Mouse (Mus musculus): ENCODE data around the gene Vrk2.

DNA sequence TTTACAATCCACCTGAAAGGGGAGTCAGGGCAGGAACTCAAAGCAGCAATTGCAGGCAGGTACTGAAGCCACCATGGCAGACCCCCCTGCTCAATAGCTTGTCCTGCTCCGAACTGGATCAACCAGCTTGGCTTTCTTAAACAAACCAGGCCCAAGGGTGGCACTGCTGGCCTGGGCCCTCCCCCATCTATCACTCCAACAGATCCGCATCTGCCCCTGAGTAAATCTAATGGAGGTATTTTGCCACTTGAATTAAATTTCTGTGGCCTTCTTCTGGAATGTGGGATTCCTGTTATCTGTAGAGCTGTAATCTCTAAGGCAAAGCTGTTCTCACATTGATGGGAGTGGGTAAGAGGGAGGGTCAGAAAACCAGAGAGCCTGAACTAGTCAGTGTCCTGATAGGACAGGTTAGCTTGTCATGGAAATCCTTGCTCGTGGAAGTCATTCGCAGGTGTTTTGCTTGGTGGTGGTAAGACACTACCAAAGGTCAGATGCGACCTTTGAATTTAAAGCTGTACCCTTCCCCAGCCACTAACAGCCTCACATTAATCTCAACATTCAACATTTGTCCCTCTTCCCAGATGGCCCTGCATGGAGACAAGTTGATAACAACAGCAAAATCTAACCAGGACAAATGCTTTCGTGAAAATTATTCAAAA, 1.3 kb downstream of the Vrk2 start:
- TF ChIP-seq CTCF (IDR thresholded peaks at IDR 0.05; ENCODE audit: low read depth, low read length) (no peak), POLR2A (IDR thresholded peaks at IDR 0.05; ENCODE audit: extremely low read depth, insufficient read depth, low read length) (no peak)

Data from liver, adult 2 months (tissue).